Mouse (Mus musculus): ENCODE data around the gene Map4k5. TPM values are rescaled to one million over a fixed set of nuclear protein-coding genes. Genes with fewer than 3 reads are reported as not detected.

Map4k5 gene
- total RNA-seq (2021): 10 to 100 TPM; 39.8 to 40.9 TPM
- long read RNA-seq, experiment 1, partial matches to known transcripts: 3 of 57 reads
- long read RNA-seq, experiment 1, other reads (novel, unspliced or antisense): 54 of 57 reads
- long read RNA-seq, experiment 2, partial matches to known transcripts: 3 of 46 reads
- long read RNA-seq, experiment 2, other reads (novel, unspliced or antisense): 43 of 46 reads

GRCm38 (mm10) chr12:69892371-69893251 is at the start of gene Map4k5, which contains the start of gene Atl1:
TSS of gene Map4k5 (minus strand) at chr12:69893200.
TSS of gene Atl1 (plus strand) at chr12:69892614.
- peak; percentile 90 to 91 for DNase-seq (ENCODE audit: extremely low spot score in 1 of 2, low spot score in 2 of 2)
- Histone ChIP-seq H3K27ac (peak within 1 kb of the TSS; percentile 96), H3K4me3 (peak within 1 kb of the TSS; percentile 83)
- peak; percentile 91 for TF ChIP-seq CTCF (IDR thresholded peaks at IDR 0.05)
- intact Hi-C loops (cut with DNase I): loop anchor here (2.0 to 5.0 kb wide), 4 partner anchors 60 to 160 kb away; no protein-coding TSS in a partner anchor

DNA sequence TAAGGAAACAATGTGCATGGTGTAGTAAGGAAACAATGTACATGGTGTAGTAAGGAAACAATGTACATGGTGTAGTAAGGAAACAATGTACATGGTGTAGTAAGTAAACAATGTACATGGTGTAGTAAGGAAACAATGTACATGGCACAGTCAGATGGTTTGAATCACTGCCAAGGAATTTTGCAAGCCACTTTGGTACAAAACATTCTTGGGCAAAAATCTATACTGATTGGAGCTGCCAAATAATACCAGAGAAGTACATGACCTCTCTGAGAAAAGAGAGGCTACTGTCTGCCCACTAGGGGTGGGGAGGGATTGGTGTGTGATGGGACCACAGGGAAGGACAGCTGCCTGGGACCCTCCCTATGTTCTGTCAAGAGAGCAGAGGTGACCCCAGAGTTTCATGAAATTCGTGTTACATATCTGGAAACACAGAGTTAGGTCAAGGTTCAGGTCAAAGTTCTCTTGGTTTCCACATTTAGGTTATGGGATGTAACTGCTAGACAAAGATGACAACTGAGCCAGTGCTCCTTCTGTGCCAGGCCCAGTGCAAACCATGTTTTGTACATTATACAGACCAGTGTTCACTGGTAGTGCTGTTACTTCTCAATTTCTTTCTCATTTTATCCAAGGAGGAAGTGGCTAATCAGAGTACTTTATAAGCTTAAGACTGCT is 48.8 kb upstream of the Map4k5 start:
- no peak overlapping the region for H3K4me3 ChIP-seq
- intact Hi-C loops (cut with DNase I): no loop called here
- no peak for DNase-seq (ENCODE audit: extremely low spot score in 1 of 2, low spot score in 2 of 2)
- TF ChIP-seq CTCF (IDR thresholded peaks at IDR 0.05): no peak
- H3K27ac ChIP-seq: no peak overlapping the region

DNA sequence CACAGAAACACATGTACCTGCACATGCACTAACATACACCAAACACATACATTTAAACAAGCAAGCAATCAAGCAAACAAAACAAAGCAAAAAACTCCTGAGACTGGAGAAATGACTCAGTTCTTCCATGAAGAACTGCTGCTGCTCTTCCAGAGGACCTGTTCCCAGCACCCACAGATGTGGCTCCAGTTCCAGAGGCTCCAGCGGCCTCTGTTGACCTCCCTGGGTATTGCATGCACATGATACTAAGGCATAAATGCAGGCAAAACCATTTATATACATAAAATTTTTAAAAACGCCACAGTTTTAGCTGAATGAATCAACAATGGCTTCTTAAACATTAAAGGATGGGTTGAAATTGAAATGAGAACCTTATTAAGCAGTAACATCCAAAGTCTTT is 46.3 kb upstream of the Map4k5 start:
- H3K27ac ChIP-seq: no peak overlapping the region
- DNase-seq (ENCODE audit: extremely low spot score in 1 of 2, low spot score in 2 of 2): no peak
- H3K4me3 ChIP-seq: no peak overlapping the region
- intact Hi-C loops (cut with DNase I): no loop called here
- peak; percentile 45 for TF ChIP-seq CTCF (IDR thresholded peaks at IDR 0.05)

DNA sequence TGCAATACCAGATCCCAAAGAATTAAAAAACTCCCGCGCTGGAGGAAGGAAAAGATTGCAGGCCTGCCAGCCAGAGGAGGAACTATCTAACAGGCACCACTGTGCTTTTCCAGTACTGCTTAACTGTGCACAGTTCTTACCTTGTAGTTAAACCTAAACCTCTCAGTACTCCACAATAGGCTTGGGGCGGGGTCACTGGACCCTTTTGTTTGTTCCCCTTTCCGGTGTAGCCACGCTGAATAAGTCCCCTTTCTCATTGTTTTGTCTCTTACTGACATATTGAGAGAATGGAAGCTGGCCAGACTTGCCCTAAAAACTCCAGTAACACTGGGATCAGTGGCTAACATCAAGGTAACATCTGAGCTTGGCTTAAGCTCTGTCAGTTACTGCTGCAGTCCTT is 44.7 kb upstream of the Map4k5 start:
- intact Hi-C loops (cut with DNase I): no loop called here
- no peak overlapping the region for H3K27ac ChIP-seq
- H3K4me3 ChIP-seq: no peak overlapping the region
- no peak for DNase-seq (ENCODE audit: extremely low spot score in 1 of 2, low spot score in 2 of 2)
- no peak for TF ChIP-seq CTCF (IDR thresholded peaks at IDR 0.05)

- no peak for TF ChIP-seq CTCF (IDR thresholded peaks at IDR 0.05)
- Histone ChIP-seq H3K4me3 (no peak overlapping the region), H3K27ac (no peak overlapping the region)
- intact Hi-C loops (cut with DNase I): no loop called here
- no peak for DNase-seq (ENCODE audit: extremely low spot score in 1 of 2, low spot score in 2 of 2)
These were observed 33.7 kb upstream of the Map4k5 start for GRCm38 (mm10) chr12:69926716-69927115.

GRCm38 (mm10) chr12:69924012-69924411 is 31.0 kb upstream of the Map4k5 start:
- intact Hi-C loops (cut with DNase I): no loop called here
- Histone ChIP-seq H3K4me3 (no peak overlapping the region), H3K27ac (no peak overlapping the region)
- DNase-seq (ENCODE audit: extremely low spot score in 1 of 2, low spot score in 2 of 2): no peak
- peak; percentile 63 for TF ChIP-seq CTCF (IDR thresholded peaks at IDR 0.05)

GRCm38 (mm10) chr12:69923603-69924002 is 30.6 kb upstream of the Map4k5 start:
- Histone ChIP-seq H3K27ac (no peak overlapping the region), H3K4me3 (no peak overlapping the region)
- intact Hi-C loops (cut with DNase I): no loop called here
- no peak for TF ChIP-seq CTCF (IDR thresholded peaks at IDR 0.05)
- no peak for DNase-seq (ENCODE audit: extremely low spot score in 1 of 2, low spot score in 2 of 2)

DNA sequence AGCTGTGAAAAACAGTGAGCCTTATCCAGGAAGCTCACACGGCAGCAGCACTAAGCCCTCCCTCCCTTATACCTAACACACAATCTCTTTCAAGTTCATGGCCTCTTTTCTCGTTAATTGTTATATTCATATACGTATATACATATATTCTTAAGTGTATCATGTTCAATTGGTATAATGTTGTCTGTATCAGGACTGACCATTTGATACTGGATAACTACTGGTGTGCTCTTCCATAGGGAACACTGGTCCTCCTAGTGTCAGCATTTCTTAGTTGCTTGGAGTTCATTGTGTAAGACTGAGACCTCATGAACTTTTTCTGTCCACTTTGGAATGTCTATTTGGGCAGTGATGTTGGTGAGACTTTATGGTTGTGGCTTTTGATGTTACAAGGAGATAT is 30.1 kb upstream of the Map4k5 start:
- intact Hi-C loops (cut with DNase I): no loop called here
- TF ChIP-seq CTCF (IDR thresholded peaks at IDR 0.05): peak; percentile 20
- no peak overlapping the region for H3K4me3 ChIP-seq
- H3K27ac ChIP-seq: no peak overlapping the region
- DNase-seq (ENCODE audit: extremely low spot score in 1 of 2, low spot score in 2 of 2): no peak

DNA sequence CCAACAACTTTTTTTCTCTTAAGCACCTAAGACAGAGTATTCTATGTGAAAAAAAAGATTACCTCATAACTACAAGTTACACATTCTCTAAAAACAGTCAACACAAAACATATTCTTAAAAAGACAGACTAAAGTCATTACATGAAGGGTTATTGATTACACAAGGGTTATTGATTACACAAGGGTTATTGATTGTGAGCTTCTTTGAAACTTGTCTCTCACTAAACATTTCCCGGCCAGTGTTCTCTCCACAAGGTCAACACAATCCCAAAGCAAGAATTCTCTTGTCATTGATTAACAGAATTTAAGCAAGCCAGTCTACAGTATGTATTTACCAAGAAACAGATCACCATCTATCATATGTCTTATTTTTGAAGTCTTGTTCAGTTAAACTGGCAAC is 29.1 kb upstream of the Map4k5 start:
- no peak for TF ChIP-seq CTCF (IDR thresholded peaks at IDR 0.05)
- DNase-seq (ENCODE audit: extremely low spot score in 1 of 2, low spot score in 2 of 2): no peak
- Histone ChIP-seq H3K27ac (no peak overlapping the region), H3K4me3 (no peak overlapping the region)
- intact Hi-C loops (cut with DNase I): no loop called here

DNA sequence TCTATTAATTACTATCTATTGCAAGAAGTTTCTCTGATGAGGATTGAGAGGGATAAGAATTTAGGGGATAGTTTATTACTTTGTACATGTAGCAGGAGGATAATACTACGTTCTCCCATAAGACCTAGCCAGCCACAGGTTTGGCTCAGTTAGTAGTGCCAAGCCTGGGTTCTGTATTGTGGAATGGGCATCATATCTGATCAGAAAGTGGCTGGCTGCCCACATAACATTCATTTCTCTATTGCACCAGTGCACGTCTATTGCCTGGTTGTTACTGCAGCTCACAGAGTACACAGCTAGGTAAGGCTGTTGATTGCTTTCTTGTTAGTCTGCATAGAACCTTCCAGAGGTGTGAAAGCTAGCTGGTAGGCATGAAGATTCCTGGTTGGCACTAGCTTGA is 24.9 kb upstream of the Map4k5 start:
- DNase-seq (ENCODE audit: extremely low spot score in 1 of 2, low spot score in 2 of 2): no peak
- intact Hi-C loops (cut with DNase I): no loop called here
- Histone ChIP-seq H3K4me3 (no peak overlapping the region), H3K27ac (no peak overlapping the region)
- TF ChIP-seq CTCF (IDR thresholded peaks at IDR 0.05): no peak

GRCm38 (mm10) chr12:69912737-69913136 is 19.7 kb upstream of the Map4k5 start:
- intact Hi-C loops (cut with DNase I): no loop called here
- DNase-seq (ENCODE audit: extremely low spot score in 1 of 2, low spot score in 2 of 2): no peak
- no peak overlapping the region for H3K4me3 ChIP-seq
- TF ChIP-seq CTCF (IDR thresholded peaks at IDR 0.05): no peak
- no peak overlapping the region for H3K27ac ChIP-seq

- Histone ChIP-seq H3K27ac (no peak overlapping the region), H3K4me3 (no peak overlapping the region)
- no peak for DNase-seq (ENCODE audit: extremely low spot score in 1 of 2, low spot score in 2 of 2)
- intact Hi-C loops (cut with DNase I): no loop called here
- TF ChIP-seq CTCF (IDR thresholded peaks at IDR 0.05): no peak
These were observed 18.9 kb upstream of the Map4k5 start for GRCm38 (mm10) chr12:69911906-69912305.

Data from left cerebral cortex, adult 2 months (tissue).